Mouse (Mus musculus) intestine, postnatal 0 days (tissue): ENCODE results near the gene Wipi2. TPM values are rescaled to one million over a fixed set of nuclear protein-coding genes. Genes with fewer than 3 reads are reported as not detected.

Source experiments
- ATAC-seq: fragments of 200-750 bp; cut with Nextera tagmentation; 2 replicates; pipeline ENCODE4 v1.8.0; 2017; ENCODE audit warnings: mild to moderate bottlenecking, moderate TSS enrichment, moderate library complexity
- H3K27ac ChIP-seq: fragments of 300-500 bp; sonication (generic); 2 replicates; pipeline ENCODE4 v1.5.1; 2014; ENCODE audit warnings: mild to moderate bottlenecking, low read depth, low read length, moderate library complexity
- H3K27me3 ChIP-seq: fragments of 300-500 bp; sonication (generic); replicated peaks from 2 replicates; pipeline ENCODE4 v1.6.1; 2014; ENCODE audit warnings: low read length, mixed read lengths; ENCODE audit not compliant: control insufficient read depth, insufficient read depth
- H3K36me3 ChIP-seq: fragments of 300-500 bp; sonication (generic); 2 replicates; pipeline ENCODE4 v1.6.1; 2014; ENCODE audit warnings: mild to moderate bottlenecking, moderate library complexity; ENCODE audit not compliant: control insufficient read depth, insufficient read depth
- H3K4me1 ChIP-seq: fragments of 300-500 bp; sonication (generic); replicated peaks from 2 replicates; pipeline ENCODE4 v1.6.1; 2014; ENCODE audit warnings: antibody characterized with exemption, low read length, mixed read lengths; ENCODE audit not compliant: control insufficient read depth, insufficient read depth
- H3K4me2 ChIP-seq: fragments of 300-500 bp; sonication (generic); replicated peaks from 2 replicates; pipeline ENCODE4 v1.6.1; 2014; ENCODE audit warnings: low read depth, mild to moderate bottlenecking, moderate library complexity
- H3K4me3 ChIP-seq: fragments of 300-500 bp; sonication (generic); 2 replicates; pipeline ENCODE4 v1.5.1; 2014; ENCODE audit warnings: low read depth, low read length
- H3K9ac ChIP-seq: fragments of 300-500 bp; sonication (generic); 2 replicates; pipeline ENCODE4 v1.6.1; 2014; ENCODE audit warnings: mild to moderate bottlenecking, low read depth, low read length
- H3K9me3 ChIP-seq: fragments of 300-500 bp; sonication (generic); 2 replicates; pipeline ENCODE4 v1.6.1; 2016; ENCODE audit warnings: mixed run types; ENCODE audit not compliant: control insufficient read depth
- CTCF ChIP-seq: sonication (generic); IDR thresholded peaks from 2 replicates; pipeline ENCODE4 v1.5.1; 2016; ENCODE audit warnings: low read depth, mild to moderate bottlenecking, control low read depth, antibody characterized with exemption, moderate library complexity
- WGBS: fragments of 180-500 bp; shearing (Covaris S2); extraction: QIAGEN DNeasy Blood & Tissue Kit; methylation state at CpG from one replicate; pipeline ENCODE4 v1.1.7; 2014; 5-methylcytosine and 5-hydroxymethylcytosine counted together
- polyA plus RNA-seq: library from polyadenylated mRNA; unstranded; fragments of >200 nt; fragmentation: Nextera tagmentation; extraction: Ambion mirVana; gene quantifications from 2 replicates; pipeline ENCODE4 v1.2.1, GENCODE M21; 2015

Gene Wipi2
- polyA plus RNA-seq, 1 experiment from 2014 or later: 25.5 TPM

DNA sequence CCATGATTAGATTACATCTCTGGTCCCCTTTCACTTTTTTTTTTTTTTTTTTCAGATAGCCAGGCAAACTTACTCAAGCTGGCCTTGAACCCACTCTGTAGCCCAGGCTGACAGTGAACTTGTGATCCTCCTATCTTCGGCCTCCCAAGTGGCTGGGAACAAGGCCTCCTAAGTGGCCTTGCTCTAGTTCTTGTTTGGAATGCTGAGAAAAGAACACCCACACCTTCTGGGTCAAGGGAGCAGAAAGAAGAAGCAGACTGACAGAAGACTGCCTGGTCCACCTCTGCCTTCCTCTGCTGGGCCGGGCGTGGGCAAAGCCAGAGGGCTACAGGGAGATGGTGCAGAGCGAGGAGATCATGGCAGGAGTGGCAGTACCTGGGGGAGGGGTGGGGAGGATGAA lies 17.1 kb upstream of the Wipi2 start:
- TF ChIP-seq CTCF: no peak
- Histone ChIP-seq H3K27me3 (peaks cover 19% of the 10 kb centered on the region; the same call in 1 of the 2 replicates), H3K4me3 (no peak overlapping the region), H3K9ac (no peak overlapping the region), H3K4me1 (no peaks in the 10 kb centered on the region), H3K9me3 (no peaks in the 10 kb centered on the region), H3K4me2 (no peak overlapping the region), H3K27ac (no peak overlapping the region), H3K36me3 (no peaks in the 10 kb centered on the region)
- no peak for ATAC-seq
- 78% methylated on average over 4 of the region's 4 CpGs for WGBS

DNA sequence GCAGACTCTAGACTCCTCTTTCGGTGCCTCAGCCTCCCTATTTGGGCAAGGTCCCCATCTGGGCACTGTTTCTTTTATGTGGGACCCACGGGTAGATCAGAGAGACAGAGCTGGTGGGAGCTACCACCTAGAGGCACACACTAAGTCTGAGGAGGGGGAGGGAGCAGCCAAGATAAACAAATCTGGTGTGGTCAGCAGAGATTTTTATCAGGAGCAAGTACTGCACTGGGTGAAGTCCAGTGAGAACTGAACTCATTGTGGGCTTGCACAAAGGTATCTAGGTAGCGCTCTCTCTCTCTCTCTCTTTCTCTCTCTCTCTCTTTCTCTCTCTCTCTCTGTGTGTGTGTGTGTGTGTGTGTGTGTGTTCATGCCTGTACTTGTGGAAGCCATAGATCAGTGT lies 13.0 kb upstream of the Wipi2 start:
- TF ChIP-seq CTCF: no peak

GRCm38 (mm10) chr5:142615638-142616037 lies 11.9 kb upstream of the Wipi2 start:
- H3K27ac ChIP-seq: no peak overlapping the region
- H3K4me2 ChIP-seq: no peak overlapping the region
- H3K4me1 ChIP-seq: no peaks in the 10 kb centered on the region
- ATAC-seq: no peak
- H3K4me3 ChIP-seq: no peak overlapping the region
- no peak overlapping the region for H3K9ac ChIP-seq
- no peak for TF ChIP-seq CTCF
- 80% methylated on average over 4 of the region's 4 CpGs for WGBS
- H3K36me3 ChIP-seq: no peaks in the 10 kb centered on the region
- no peaks in the 10 kb centered on the region for H3K9me3 ChIP-seq
- H3K27me3 ChIP-seq: no peaks in the 10 kb centered on the region

More for the DNA sequence above, 13.0 kb upstream of the Wipi2 start:
- Histone ChIP-seq H3K4me3 (no peak overlapping the region), H3K4me1 (no peaks in the 10 kb centered on the region), H3K36me3 (no peaks in the 10 kb centered on the region), H3K9me3 (no peaks in the 10 kb centered on the region), H3K4me2 (no peak overlapping the region), H3K27me3 (peaks cover 2% of the 10 kb centered on the region; the same call in 1 of the 2 replicates), H3K9ac (no peak overlapping the region), H3K27ac (no peak overlapping the region)
- 58% methylated on average over 3 of the region's 3 CpGs for WGBS
- ATAC-seq: no peak

GRCm38 (mm10) chr5:142616326-142616725 lies 11.2 kb upstream of the Wipi2 start:
- no peak for TF ChIP-seq CTCF
- Histone ChIP-seq H3K4me1 (no peaks in the 10 kb centered on the region), H3K4me3 (no peak overlapping the region), H3K9ac (no peak overlapping the region), H3K4me2 (no peak overlapping the region), H3K36me3 (no peaks in the 10 kb centered on the region), H3K9me3 (no peaks in the 10 kb centered on the region), H3K27ac (no peak overlapping the region), H3K27me3 (no peaks in the 10 kb centered on the region)
- ATAC-seq: no peak
- WGBS: 56% methylated on average over 6 of the region's 6 CpGs

DNA sequence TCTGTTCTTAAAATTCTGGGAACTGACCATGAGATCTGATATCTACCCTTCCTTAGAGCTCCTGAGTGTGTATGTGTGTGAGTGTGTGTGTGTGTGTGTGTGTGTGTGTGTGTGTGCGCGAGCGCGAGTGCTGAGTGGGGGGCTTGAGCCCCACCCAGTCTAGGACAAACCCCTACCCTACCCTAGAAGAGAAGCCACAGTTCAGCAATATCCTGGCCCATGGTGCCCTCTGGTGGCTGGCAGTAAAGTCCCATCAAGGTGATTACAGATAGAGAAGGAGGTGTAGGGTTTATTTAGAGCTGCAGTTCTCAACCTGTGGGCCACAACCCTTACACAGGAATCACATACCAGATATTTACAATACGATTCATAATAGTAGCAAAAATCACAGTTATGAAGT lies 7.6 kb upstream of the Wipi2 start:
- no peak overlapping the region for H3K4me3 ChIP-seq
- TF ChIP-seq CTCF: peak; percentile 84
- H3K4me1 ChIP-seq: no peaks in the 10 kb centered on the region
- no peak for ATAC-seq
- H3K9ac ChIP-seq: no peak overlapping the region
- no peak overlapping the region for H3K27ac ChIP-seq
- H3K4me2 ChIP-seq: no peak overlapping the region
- no peaks in the 10 kb centered on the region for H3K27me3 ChIP-seq
- no peaks in the 10 kb centered on the region for H3K36me3 ChIP-seq
- no peaks in the 10 kb centered on the region for H3K9me3 ChIP-seq
- WGBS: 22% methylated on average over 5 of the region's 5 CpGs

DNA sequence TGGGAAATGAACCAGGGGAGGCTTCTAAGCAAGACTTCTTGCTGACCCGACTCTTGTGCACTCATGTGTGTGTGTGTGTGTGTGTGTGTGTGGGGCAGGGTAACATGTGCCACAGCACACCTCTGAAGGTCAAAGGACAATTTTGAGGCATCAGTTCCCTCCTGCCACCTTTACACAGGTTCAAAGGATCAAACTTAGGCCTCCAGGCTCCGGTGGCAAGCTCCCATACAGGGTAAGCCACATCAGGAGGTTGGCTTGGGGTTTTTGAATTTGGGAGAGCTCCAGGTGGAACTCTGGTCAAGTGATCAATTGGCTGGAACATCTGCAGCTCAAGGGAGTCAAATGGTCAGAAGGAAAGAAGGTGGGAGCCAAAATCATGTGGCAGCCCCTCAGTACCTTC lies 6.1 kb upstream of the Wipi2 start:
- no peak for TF ChIP-seq CTCF
- Histone ChIP-seq H3K36me3 (no peaks in the 10 kb centered on the region), H3K4me3 (no peak overlapping the region), H3K27me3 (no peaks in the 10 kb centered on the region), H3K9me3 (no peaks in the 10 kb centered on the region), H3K4me2 (no peak overlapping the region), H3K9ac (no peak overlapping the region), H3K4me1 (no peaks in the 10 kb centered on the region), H3K27ac (no peak overlapping the region)
- WGBS: 54% methylated on average over 2 of the region's 2 CpGs
- ATAC-seq: no peak

GRCm38 (mm10) chr5:142622134-142622533 lies 5.4 kb upstream of the Wipi2 start:
- WGBS: 25% methylated on average over 1 of the region's 1 CpGs
- H3K27me3 ChIP-seq: no peaks in the 10 kb centered on the region
- H3K36me3 ChIP-seq: no peaks in the 10 kb centered on the region
- peak; percentile 65 for ATAC-seq
- H3K9ac ChIP-seq: no peak overlapping the region
- no peak for TF ChIP-seq CTCF
- no peak overlapping the region for H3K4me2 ChIP-seq
- H3K27ac ChIP-seq: no peak overlapping the region
- H3K9me3 ChIP-seq: no peaks in the 10 kb centered on the region
- no peaks in the 10 kb centered on the region for H3K4me1 ChIP-seq
- no peak overlapping the region for H3K4me3 ChIP-seq
